ENCODE assay signal across 17 mouse cellular contexts in the genomic region with DNA sequence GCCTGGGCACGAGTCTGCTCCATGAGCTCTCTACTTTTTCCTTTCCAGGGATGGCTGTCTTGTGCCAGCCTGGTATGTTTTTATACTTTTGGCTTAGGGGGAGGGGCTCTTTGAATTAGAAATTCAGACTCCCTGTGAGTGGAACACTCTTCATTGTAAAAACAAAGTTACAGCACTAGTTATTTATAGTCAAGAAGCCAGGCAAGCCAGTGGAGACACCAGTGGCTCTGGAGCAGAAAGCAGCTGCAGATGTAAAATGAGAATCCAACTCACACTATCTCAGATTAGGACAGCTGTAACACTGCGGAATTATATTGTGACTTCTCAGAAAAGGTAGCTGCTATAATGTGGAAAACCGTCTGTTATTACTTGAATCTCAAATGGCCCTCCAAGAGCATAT.
"Had no signal": no experiment of that assay in that cellular context is flagged by ENCODE, and none has a peak within 500 bp of the region (broad histone marks: within the 10 kb centered on the region; RNA-seq: fewer than 3 reads in every experiment).

No protein-coding gene starts in this region.

- H3K9me3 ChIP-seq: liver, embryonic 13.5 days; lung, embryonic 15.5 days; megakaryocyte, embryonic 14.5 days; midbrain, embryonic 12.5 days; neural tube, embryonic 12.5 days had no signal

- H3K9ac ChIP-seq: liver, embryonic 13.5 days; liver, postnatal 0 days; lung, embryonic 15.5 days; midbrain, embryonic 12.5 days; neural tube, embryonic 12.5 days had no signal

- ATAC-seq: liver, postnatal 0 days had no signal

- H3K4me2 ChIP-seq: liver, embryonic 13.5 days; lung, embryonic 15.5 days; midbrain, embryonic 12.5 days; neural tube, embryonic 12.5 days had no signal

- H3K27me3 ChIP-seq: liver, embryonic 13.5 days; lung, embryonic 15.5 days; megakaryocyte, embryonic 14.5 days; midbrain, embryonic 12.5 days; neural tube, embryonic 12.5 days had no signal

- H3K4me3 ChIP-seq: layer of hippocampus, adult 2 months; liver, embryonic 13.5 days; lung, embryonic 15.5 days; megakaryocyte, embryonic 14.5 days; midbrain, embryonic 12.5 days; neural tube, embryonic 12.5 days had no signal

- H3K36me3 ChIP-seq: liver, embryonic 13.5 days; lung, embryonic 15.5 days; midbrain, embryonic 12.5 days; neural tube, embryonic 12.5 days had no signal

- H3K4me1 ChIP-seq: liver, embryonic 13.5 days; lung, embryonic 15.5 days; megakaryocyte, embryonic 14.5 days; midbrain, embryonic 12.5 days; neural tube, embryonic 12.5 days had no signal

- DNase-seq: kidney, adult 2 months; kidney, postnatal 4 days; liver; liver, embryonic 13.5 days; liver, postnatal 0 days; lung, postnatal 14 days; retina, postnatal 1 day; right cerebral cortex, postnatal 4 days; spleen, adult 18-20 months; thymus, adult 18-20 months; thymus, postnatal 14 days had no signal

- H3K27ac ChIP-seq: layer of hippocampus, adult 2 months; liver, embryonic 13.5 days; lung, embryonic 15.5 days; macrophage; midbrain, embryonic 12.5 days; neural tube, embryonic 12.5 days had no signal
